Mouse (Mus musculus) liver, embryonic 11.5 days (tissue): ENCODE results near the gene Cdh23. TPM values are rescaled to one million over a fixed set of nuclear protein-coding genes. Genes with fewer than 3 reads are reported as not detected.

Experiments
- ATAC-seq: fragments of 200-750 bp; cut with Nextera tagmentation; replicated peaks from 2 replicates; pipeline ENCODE4 v1.8.0; 2017; ENCODE audit warnings: moderate number of reproducible peaks, mild to moderate bottlenecking, moderate TSS enrichment, moderate library complexity; ENCODE audit not compliant: low FRiP score
- DNase-seq: peaks from one replicate; pipeline ENCODE4 v3.0.0-alpha.2; 2017; ENCODE audit warnings: low spot score
- H3K27ac ChIP-seq: fragments of 300-500 bp; sonication (generic); 2 replicates; pipeline ENCODE4 v1.5.1; 2014; ENCODE audit warnings: mild to moderate bottlenecking, low read depth, low read length, control low read depth
- H3K27me3 ChIP-seq: fragments of 300-500 bp; sonication (generic); replicated peaks from 2 replicates; pipeline ENCODE4 v1.6.1; 2014; ENCODE audit warnings: low read length, mixed read lengths; ENCODE audit not compliant: control insufficient read depth, insufficient read depth
- H3K36me3 ChIP-seq: fragments of 300-500 bp; sonication (generic); 2 replicates; pipeline ENCODE4 v1.6.1; 2014; ENCODE audit warnings: mild to moderate bottlenecking, low read length, moderate library complexity, mixed read lengths; ENCODE audit not compliant: control insufficient read depth, insufficient read depth
- H3K4me1 ChIP-seq: fragments of 300-500 bp; sonication (generic); replicated peaks from 2 replicates; pipeline ENCODE4 v1.6.1; 2014; ENCODE audit warnings: low read length, mixed read lengths; ENCODE audit not compliant: control insufficient read depth, insufficient read depth
- H3K4me2 ChIP-seq: fragments of 300-500 bp; sonication (generic); 2 replicates; pipeline ENCODE4 v1.6.1; 2014; ENCODE audit warnings: mild to moderate bottlenecking, control low read depth, moderate library complexity
- H3K4me3 ChIP-seq: fragments of 300-500 bp; sonication (generic); 2 replicates; pipeline ENCODE4 v1.5.1; 2014; ENCODE audit warnings: low read depth, low read length, control low read depth
- H3K9ac ChIP-seq: fragments of 300-500 bp; sonication (generic); 2 replicates; pipeline ENCODE4 v1.6.1; 2014; ENCODE audit warnings: low read depth, low read length, control low read depth
- H3K9me3 ChIP-seq: fragments of 300-500 bp; sonication (generic); 2 replicates; pipeline ENCODE4 v1.6.1; 2016; ENCODE audit warnings: low read length, inconsistent platforms, mixed read lengths; ENCODE audit not compliant: control insufficient read depth
- WGBS: fragments of 180-500 bp; shearing (Covaris S2); extraction: QIAGEN DNeasy Blood & Tissue Kit; methylation state at CpG from one replicate; pipeline ENCODE4 v1.1.7; 2014; 5-methylcytosine and 5-hydroxymethylcytosine counted together
- polyA plus RNA-seq: library from polyadenylated mRNA; unstranded; fragments of >200 nt; fragmentation: Nextera tagmentation; extraction: Ambion mirVana; gene quantifications from 2 replicates; pipeline ENCODE4 v1.2.1, GENCODE M21; 2014

Cdh23 gene
- polyA plus RNA-seq, 1 experiment from 2014 or later = 0.80 TPM

- Histone ChIP-seq H3K27ac (no peak overlapping the region), H3K4me2 (no peak overlapping the region), H3K4me3 (no peak overlapping the region), H3K27me3 (no peaks in the 10 kb centered on the region), H3K4me1 (peaks cover 17% of the 10 kb centered on the region), H3K36me3 (no peaks in the 10 kb centered on the region), H3K9me3 (no peaks in the 10 kb centered on the region), H3K9ac (no peak overlapping the region)
- 56% methylated on average over 6 of the region's 6 CpGs for WGBS
- peak; percentile 66; the same call in 1 of the 2 replicates for ATAC-seq
- DNase-seq = no peak
These were observed 440.2 kb downstream of the Cdh23 start for GRCm38 (mm10) chr10:60256088-60256487.

Other genes with a start within 250 kb of the Cdh23 start
- 4.3 and 4.8 TPM in 2 replicates for gene Slc29a3, start 56.3 kb upstream of the Cdh23 start, polyA plus RNA-seq
- 3.2 and 4.2 TPM in 2 replicates for gene Unc5b, start 135.1 kb upstream of the Cdh23 start, polyA plus RNA-seq